Mouse (Mus musculus) cerebellum, postnatal 25 days (tissue): ENCODE measurements around the gene Gm960.
"Not testable (repeated sequence)": the region's sequence is repeated elsewhere in the genome, so short reads cannot be mapped to it uniquely, and the experiment has no call there.

ENCODE experiments used
- DNase-seq, 2 experiments: peaks; one replicate each; pipeline ENCODE4 v3.0.0; 2021; ENCODE audit warnings: mixed read lengths in 2 of 2

The Gm960 gene

DNA sequence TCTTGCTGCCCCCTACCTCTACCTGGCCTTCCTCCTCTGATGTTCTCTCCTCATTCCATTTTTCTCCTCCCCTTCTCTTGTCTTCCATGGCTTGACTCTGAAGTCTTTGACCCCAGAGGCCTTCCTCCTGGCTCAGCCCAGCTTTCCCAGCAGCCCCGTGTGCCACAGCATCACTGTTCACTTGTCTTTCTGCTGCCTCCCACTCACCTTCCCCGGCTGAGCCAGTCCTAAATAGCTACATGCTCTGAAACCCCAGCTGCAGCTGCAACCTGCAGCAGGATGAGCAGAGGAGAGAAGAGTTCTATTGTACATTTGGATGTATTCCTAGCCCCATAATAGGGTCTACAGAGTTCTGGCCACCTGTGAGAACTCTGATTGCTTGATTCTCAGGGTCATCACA is 111.0 kb downstream of the Gm960 start:
- no peak for DNase-seq

DNA sequence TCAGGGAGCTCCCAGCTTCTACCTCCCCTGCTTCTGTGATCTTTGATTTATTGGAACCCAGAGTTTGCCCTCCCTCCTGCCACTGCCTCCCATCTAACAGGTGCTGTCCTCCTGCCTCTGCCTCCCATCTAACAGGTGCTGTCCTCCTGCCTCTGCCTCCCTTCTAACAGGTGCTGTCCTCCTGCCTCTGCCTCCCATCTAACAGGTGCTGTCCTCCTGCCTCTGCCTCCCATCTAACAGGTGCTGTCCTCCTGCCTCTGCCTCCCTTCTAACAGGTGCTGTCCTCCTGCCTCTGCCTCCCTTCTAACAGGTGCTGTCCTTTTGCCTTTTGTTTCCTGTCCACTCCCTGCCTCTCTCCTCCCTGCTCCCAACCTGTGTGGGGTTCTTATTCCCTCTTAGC is 111.7 kb downstream of the Gm960 start:
- DNase-seq, result not testable (repeated sequence)

DNA sequence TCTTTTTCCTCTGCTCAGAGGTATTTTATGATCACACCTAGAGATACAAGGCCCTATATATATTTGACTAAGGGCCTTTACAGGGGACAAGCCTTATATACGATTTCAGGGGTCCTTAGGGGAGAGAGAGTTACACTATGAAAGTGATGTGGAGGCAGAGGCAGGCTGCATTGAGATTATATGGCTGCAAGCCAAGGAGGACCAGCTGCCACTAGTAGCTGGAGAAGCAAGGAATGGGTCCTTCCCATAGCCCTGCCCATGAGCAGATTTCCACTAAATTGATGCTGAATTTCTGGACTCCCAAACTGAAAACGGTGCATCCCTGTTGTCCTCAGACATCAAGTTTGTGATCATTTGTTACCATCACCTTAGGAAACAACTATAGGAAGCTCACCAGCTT is 114.6 kb downstream of the Gm960 start:
- DNase-seq, result no peak

DNA sequence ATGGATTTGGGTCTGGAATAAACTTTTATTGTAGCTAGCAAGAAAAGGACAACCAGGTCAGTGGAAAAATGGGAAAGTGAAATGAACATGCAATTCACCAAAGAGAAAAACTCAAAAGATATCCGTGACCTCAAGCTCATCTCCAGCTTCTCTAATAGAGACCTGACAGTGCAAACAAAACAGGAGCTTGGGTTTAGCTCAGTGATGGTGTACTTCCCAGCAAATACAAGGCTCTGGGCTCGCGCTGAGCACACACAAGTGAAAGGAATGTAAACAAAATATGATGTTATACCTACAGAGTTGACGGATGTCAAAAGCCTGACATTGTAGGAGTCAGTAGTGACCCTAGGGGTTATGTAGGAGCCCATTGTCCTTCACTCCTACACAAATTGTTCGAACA is 119.2 kb downstream of the Gm960 start:
- DNase-seq, result no peak

DNA sequence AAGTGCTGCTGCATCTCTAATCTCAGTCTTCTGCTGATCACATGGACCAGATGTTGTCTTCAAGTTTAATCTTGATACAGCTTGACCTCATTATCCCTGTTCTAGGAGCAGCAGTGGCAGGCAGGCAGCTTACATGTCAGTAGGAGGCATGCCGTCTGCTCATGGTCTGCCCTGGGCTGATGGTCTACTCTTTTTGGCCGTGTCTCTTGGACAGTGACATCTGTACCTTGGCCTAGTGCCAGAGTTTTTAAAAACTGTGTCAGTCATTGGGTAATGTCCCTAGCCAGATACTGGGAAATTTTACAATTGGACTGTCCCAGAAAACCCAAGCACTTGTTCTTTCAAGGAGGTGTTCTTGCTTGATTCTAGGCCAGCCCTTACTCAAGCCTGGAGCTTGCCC is 119.7 kb downstream of the Gm960 start:
- DNase-seq, result peak; percentile 49 to 62
